Mouse (Mus musculus) hindbrain, postnatal 0 days (tissue): ENCODE results near the gene Kctd15. TPM values are rescaled to one million over a fixed set of nuclear protein-coding genes. Genes with fewer than 3 reads are reported as not detected.
A peak's percentile ranks its signal among the peaks of the same experiment; 100 is the strongest.

Experiments
- ATAC-seq: fragments of 200-750 bp; cut with Nextera tagmentation; 2 replicates; pipeline ENCODE4 v1.8.0; 2017; ENCODE audit warnings: mild to moderate bottlenecking, moderate TSS enrichment, moderate library complexity
- DNase-seq: peaks from one replicate; pipeline ENCODE4 v3.0.0-alpha.2; 2015; ENCODE audit warnings: low spot score
- H3K27ac ChIP-seq: fragments of 300-500 bp; sonication (generic); 2 replicates; pipeline ENCODE4 v1.5.1; 2014; ENCODE audit warnings: mild to moderate bottlenecking
- H3K27me3 ChIP-seq: fragments of 300-500 bp; sonication (generic); 2 replicates; pipeline ENCODE4 v1.6.1; 2014; ENCODE audit warnings: low read length, mixed read lengths; ENCODE audit not compliant: insufficient read depth
- H3K36me3 ChIP-seq: fragments of 300-500 bp; sonication (generic); 2 replicates; pipeline ENCODE4 v1.6.1; 2014; ENCODE audit warnings: low read length, mixed read lengths; ENCODE audit not compliant: insufficient read depth
- H3K4me1 ChIP-seq: fragments of 300-500 bp; sonication (generic); 2 replicates; pipeline ENCODE4 v1.6.1; 2014; ENCODE audit warnings: antibody characterized with exemption, low read length, mixed read lengths; ENCODE audit not compliant: insufficient read depth
- H3K4me2 ChIP-seq: fragments of 300-500 bp; sonication (generic); 2 replicates; pipeline ENCODE4 v1.6.1; 2014; ENCODE audit warnings: low read depth, mild to moderate bottlenecking, low read length, moderate library complexity, mixed read lengths
- H3K4me3 ChIP-seq: fragments of 300-500 bp; sonication (generic); 2 replicates; pipeline ENCODE4 v1.5.1; 2014; ENCODE audit warnings: low read length
- H3K9ac ChIP-seq: fragments of 300-500 bp; sonication (generic); replicated peaks from 2 replicates; pipeline ENCODE4 v1.6.1; 2014; ENCODE audit warnings: mild to moderate bottlenecking, low read length, moderate library complexity, mixed read lengths
- H3K9me3 ChIP-seq: fragments of 300-500 bp; sonication (generic); 2 replicates; pipeline ENCODE4 v1.6.1; 2016; ENCODE audit warnings: low read length, mixed read lengths
- CTCF ChIP-seq: IDR thresholded peaks from 2 replicates; pipeline ENCODE4 v1.5.1; 2016; ENCODE audit warnings: antibody characterized with exemption, control low read depth, low read depth
- WGBS: fragments of 180-500 bp; shearing (Covaris S2); extraction: QIAGEN DNeasy Blood & Tissue Kit; methylation state at CpG from one replicate; pipeline ENCODE4 v1.1.7; 2014; 5-methylcytosine and 5-hydroxymethylcytosine counted together
- polyA plus RNA-seq: library from polyadenylated mRNA; unstranded; fragments of >200 nt; fragmentation: Nextera tagmentation; extraction: Ambion mirVana; gene quantifications from 2 replicates; pipeline ENCODE4 v1.2.1, GENCODE M21; 2015
- total RNA-seq: library from RNA; depleted of rRNA; stranded (reverse); fragments of >200 nt; gene quantifications from 2 replicates; pipeline ENCODE4 v1.2.3, GENCODE M21; 2014

Kctd15 gene
- total and polyA plus RNA-seq, 2 experiments from 2014 or later: 12.6 to 59.7 TPM

- Histone ChIP-seq H3K27me3 (no peaks in the 10 kb centered on the region), H3K4me1 (no peaks in the 10 kb centered on the region; the same call in 1 of the 2 replicates), H3K9me3 (no peaks in the 10 kb centered on the region), H3K27ac (no peak overlapping the region), H3K36me3 (peaks cover 12% of the 10 kb centered on the region; the same call in 1 of the 2 replicates), H3K9ac (no peak overlapping the region), H3K4me3 (no peak overlapping the region), H3K4me2 (no peak overlapping the region)
- no peak for DNase-seq
- ATAC-seq: no peak
- WGBS: 94% methylated on average over 2 of the region's 2 CpGs
- TF ChIP-seq CTCF: no peak
These were observed 10.9 kb downstream of the Kctd15 start for GRCm38 (mm10) chr7:34645623-34646022.

GRCm38 (mm10) chr7:34644591-34644990 lies 11.9 kb downstream of the Kctd15 start:
- no peak; the same call in 1 of the 2 replicates for ATAC-seq
- peak; percentile 15; the same call in 1 of the 2 replicates for TF ChIP-seq CTCF
- DNase-seq: peak; percentile 53
- H3K27me3 ChIP-seq: no peaks in the 10 kb centered on the region
- WGBS: 55% methylated on average over 18 of the region's 18 CpGs
- H3K9me3 ChIP-seq: no peaks in the 10 kb centered on the region
- H3K27ac ChIP-seq: no peak overlapping the region
- no peak overlapping the region for H3K4me2 ChIP-seq
- no peaks in the 10 kb centered on the region; the same call in 1 of the 2 replicates for H3K4me1 ChIP-seq
- peaks cover 22% of the 10 kb centered on the region; the same call in 1 of the 2 replicates for H3K36me3 ChIP-seq
- no peak overlapping the region for H3K4me3 ChIP-seq
- no peak overlapping the region for H3K9ac ChIP-seq

GRCm38 (mm10) chr7:34643329-34643728 lies 13.2 kb downstream of the Kctd15 start:
- Histone ChIP-seq H3K27ac (no peak overlapping the region), H3K9me3 (no peaks in the 10 kb centered on the region), H3K27me3 (no peaks in the 10 kb centered on the region), H3K36me3 (peaks cover 28% of the 10 kb centered on the region; the same call in 1 of the 2 replicates), H3K4me3 (no peak overlapping the region), H3K4me1 (no peaks in the 10 kb centered on the region; the same call in 1 of the 2 replicates), H3K9ac (no peak overlapping the region), H3K4me2 (no peak overlapping the region)
- no peak for TF ChIP-seq CTCF
- 79% methylated on average over 6 of the region's 6 CpGs for WGBS
- no peak for ATAC-seq
- DNase-seq: no peak

GRCm38 (mm10) chr7:34641968-34642367 lies 14.6 kb downstream of the Kctd15 start:
- Histone ChIP-seq H3K27ac (no peak overlapping the region), H3K9me3 (no peaks in the 10 kb centered on the region), H3K9ac (no peak overlapping the region), H3K4me3 (no peak overlapping the region), H3K36me3 (peaks cover 26% of the 10 kb centered on the region; the same call in 1 of the 2 replicates), H3K4me1 (no peaks in the 10 kb centered on the region), H3K27me3 (no peaks in the 10 kb centered on the region), H3K4me2 (no peak overlapping the region)
- no peak for ATAC-seq
- WGBS: 85% methylated on average over 13 of the region's 13 CpGs
- no peak for TF ChIP-seq CTCF
- no peak for DNase-seq

GRCm38 (mm10) chr7:34639798-34640197 lies 16.7 kb downstream of the Kctd15 start:
- DNase-seq: no peak
- Histone ChIP-seq H3K36me3 (peaks cover 26% of the 10 kb centered on the region; the same call in 1 of the 2 replicates), H3K27ac (no peak overlapping the region), H3K4me1 (no peaks in the 10 kb centered on the region), H3K4me2 (no peak overlapping the region), H3K4me3 (no peak overlapping the region), H3K27me3 (no peaks in the 10 kb centered on the region), H3K9me3 (no peaks in the 10 kb centered on the region), H3K9ac (no peak overlapping the region)
- peak; percentile 34; the same call in 1 of the 2 replicates for ATAC-seq
- no peak for TF ChIP-seq CTCF
- WGBS: 93% methylated on average over 11 of the region's 11 CpGs

GRCm38 (mm10) chr7:34636661-34637060 lies 19.9 kb downstream of the Kctd15 start:
- H3K27me3 ChIP-seq: no peaks in the 10 kb centered on the region
- no peak overlapping the region for H3K9ac ChIP-seq
- no peaks in the 10 kb centered on the region for H3K9me3 ChIP-seq
- no peak overlapping the region for H3K4me3 ChIP-seq
- ATAC-seq: no peak
- no peaks in the 10 kb centered on the region for H3K4me1 ChIP-seq
- H3K27ac ChIP-seq: no peak overlapping the region
- peaks cover 22% of the 10 kb centered on the region; the same call in 1 of the 2 replicates for H3K36me3 ChIP-seq
- DNase-seq: no peak
- 54% methylated on average over 4 of the region's 4 CpGs for WGBS
- no peak for TF ChIP-seq CTCF
- no peak overlapping the region for H3K4me2 ChIP-seq

GRCm38 (mm10) chr7:34632966-34633742 lies 23.4 kb downstream of the Kctd15 start:
- no peaks in the 10 kb centered on the region for H3K36me3 ChIP-seq
- no peak overlapping the region for H3K27ac ChIP-seq
- TF ChIP-seq CTCF: no peak
- no peaks in the 10 kb centered on the region for H3K9me3 ChIP-seq
- no peak overlapping the region for H3K4me2 ChIP-seq
- no peak overlapping the region for H3K9ac ChIP-seq
- ATAC-seq (no peak), DNase-seq (no peak)
- no peak overlapping the region for H3K4me3 ChIP-seq
- WGBS: 79% methylated on average over 10 of the region's 10 CpGs
- H3K27me3 ChIP-seq: no peaks in the 10 kb centered on the region
- 0 out of 2 replicates have a peak, but pooled peaks cover 3% of the 10 kb centered on the region for H3K4me1 ChIP-seq
